Mouse (Mus musculus) forebrain, embryonic 13.5 days (tissue): ENCODE results near the gene Hoxd3. TPM values are rescaled to one million over a fixed set of nuclear protein-coding genes. Genes with fewer than 3 reads are reported as not detected.

Experiments
- ATAC-seq: fragments of 200-750 bp; cut with Nextera tagmentation; 2 replicates; pipeline ENCODE4 v1.8.0; 2017
- H3K27ac ChIP-seq: fragments of 300-500 bp; sonication (generic); 2 replicates; pipeline ENCODE4 v1.5.1; 2015; ENCODE audit warnings: inconsistent platforms, mild to moderate bottlenecking, moderate library complexity
- H3K27me3 ChIP-seq: fragments of 300-500 bp; sonication (generic); 2 replicates; pipeline ENCODE4 v1.6.1; 2015; ENCODE audit warnings: mild to moderate bottlenecking, inconsistent platforms
- H3K36me3 ChIP-seq: fragments of 300-500 bp; sonication (generic); 2 replicates; pipeline ENCODE4 v1.6.1; 2015; ENCODE audit warnings: mild to moderate bottlenecking, inconsistent platforms; ENCODE audit not compliant: poor library complexity, severe bottlenecking
- H3K4me1 ChIP-seq: fragments of 300-500 bp; sonication (generic); 2 replicates; pipeline ENCODE4 v1.6.1; 2015; ENCODE audit warnings: inconsistent platforms
- H3K4me2 ChIP-seq: fragments of 300-500 bp; sonication (generic); 2 replicates; pipeline ENCODE4 v1.6.1; 2015; ENCODE audit warnings: inconsistent platforms, mild to moderate bottlenecking, moderate library complexity
- H3K4me3 ChIP-seq: fragments of 300-500 bp; sonication (generic); 2 replicates; pipeline ENCODE4 v1.5.1; 2015; ENCODE audit warnings: mild to moderate bottlenecking, inconsistent platforms
- H3K9ac ChIP-seq: fragments of 300-500 bp; sonication (generic); 2 replicates; pipeline ENCODE4 v1.6.1; 2015; ENCODE audit warnings: mild to moderate bottlenecking, inconsistent platforms
- H3K9me3 ChIP-seq: fragments of 300-500 bp; sonication (generic); replicated peaks from 2 replicates; pipeline ENCODE4 v1.6.1; 2016; ENCODE audit warnings: inconsistent platforms
- WGBS: fragments of 180-500 bp; shearing (Covaris S2); methylation state at CpG from one replicate; pipeline ENCODE4 v1.1.7; 2015; 5-methylcytosine and 5-hydroxymethylcytosine counted together
- polyA plus RNA-seq: library from polyadenylated mRNA; unstranded; fragments of >200 nt; fragmentation: Nextera tagmentation; extraction: Ambion mirVana; gene quantifications from 2 replicates; pipeline ENCODE4 v1.2.1, GENCODE M21; 2015

The Hoxd3 gene
- polyA plus RNA-seq, 1 experiment from 2014 or later = not detected

DNA sequence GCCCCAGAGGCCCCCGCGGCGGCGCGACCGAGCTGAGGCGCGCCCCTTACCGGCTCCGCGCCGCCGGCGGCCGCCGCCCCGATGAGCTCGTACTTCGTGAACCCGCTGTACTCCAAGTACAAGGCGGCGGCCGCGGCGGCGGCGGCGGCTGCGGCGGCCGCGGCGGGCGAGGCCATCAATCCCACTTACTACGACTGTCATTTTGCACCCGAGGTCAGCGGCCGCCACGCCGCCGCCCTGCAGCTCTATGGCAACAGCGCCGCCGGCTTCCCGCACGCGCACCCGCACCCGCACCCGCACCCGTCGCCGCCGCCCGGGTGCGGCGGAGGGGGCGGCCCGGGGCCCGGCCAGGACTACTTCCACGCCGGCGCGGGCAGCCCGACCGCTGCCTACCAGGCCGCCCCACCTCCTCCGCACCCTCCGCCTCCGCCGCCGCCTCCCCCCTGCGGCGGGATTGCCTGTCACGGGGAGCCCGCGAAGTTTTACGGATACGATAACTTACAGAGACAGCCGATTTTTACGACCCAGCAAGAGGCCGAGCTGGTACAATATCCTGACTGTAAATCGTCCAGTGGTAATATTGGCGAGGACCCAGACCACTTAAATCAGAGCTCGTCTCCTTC is 6.1 kb upstream of the Hoxd3 start:
- H3K27me3 ChIP-seq = peaks cover 98% of the 10 kb centered on the region
- peaks cover 14% of the 10 kb centered on the region for H3K4me1 ChIP-seq
- H3K36me3 ChIP-seq = no peaks in the 10 kb centered on the region
- WGBS = under 1% methylated on average over 44 of the region's 85 CpGs
- ATAC-seq = no peak
- no peaks in the 10 kb centered on the region for H3K9me3 ChIP-seq
- H3K27ac ChIP-seq = no peak overlapping the region
- H3K9ac ChIP-seq = 0 out of 2 replicates have a peak overlapping the region, but pooled peaks have one; percentile 37
- H3K4me2 ChIP-seq = peak overlapping the region; percentile 60
- peak overlapping the region; percentile 35 for H3K4me3 ChIP-seq

DNA sequence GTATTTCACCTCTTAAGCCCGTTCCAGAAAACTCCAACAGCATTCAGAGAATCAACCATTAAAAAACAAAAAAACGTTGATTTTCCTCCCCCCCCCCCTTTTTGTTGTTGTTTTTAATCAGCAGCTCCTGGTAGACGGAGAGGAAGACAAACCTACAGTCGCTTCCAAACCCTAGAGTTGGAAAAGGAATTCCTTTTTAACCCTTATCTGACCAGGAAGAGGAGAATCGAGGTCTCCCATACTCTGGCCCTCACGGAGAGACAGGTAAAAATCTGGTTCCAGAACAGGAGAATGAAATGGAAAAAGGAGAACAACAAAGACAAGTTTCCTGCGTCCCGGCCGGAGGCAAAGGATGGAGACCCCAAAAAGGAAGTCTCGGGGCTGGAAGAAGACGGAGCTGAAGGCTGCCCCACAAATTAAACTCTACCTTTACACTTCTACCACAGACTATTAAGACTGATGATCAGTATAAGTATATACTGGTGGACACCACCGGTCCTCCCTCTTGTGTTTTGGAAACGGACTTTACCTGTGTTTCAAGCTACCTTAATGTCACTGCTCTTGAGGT is 5.2 kb upstream of the Hoxd3 start:
- Histone ChIP-seq H3K27me3 (peaks cover 97% of the 10 kb centered on the region), H3K36me3 (no peaks in the 10 kb centered on the region), H3K4me1 (peaks cover 14% of the 10 kb centered on the region), H3K4me3 (no peak overlapping the region), H3K9ac (no peak overlapping the region), H3K27ac (no peak overlapping the region), H3K9me3 (no peaks in the 10 kb centered on the region), H3K4me2 (no peak overlapping the region)
- WGBS = under 1% methylated on average over 13 of the region's 13 CpGs
- no peak for ATAC-seq

GRCm38 (mm10) chr2:74707599-74707998 is 4.1 kb upstream of the Hoxd3 start:
- ATAC-seq = no peak
- 6% methylated on average over 7 of the region's 7 CpGs for WGBS
- H3K4me1 ChIP-seq = peaks cover 21% of the 10 kb centered on the region
- no peaks in the 10 kb centered on the region for H3K36me3 ChIP-seq
- H3K4me3 ChIP-seq = no peak overlapping the region
- peaks cover 98% of the 10 kb centered on the region for H3K27me3 ChIP-seq
- no peak overlapping the region for H3K9ac ChIP-seq
- H3K27ac ChIP-seq = no peak overlapping the region
- no peak overlapping the region for H3K4me2 ChIP-seq
- no peaks in the 10 kb centered on the region for H3K9me3 ChIP-seq

GRCm38 (mm10) chr2:74708676-74709075 is 3.1 kb upstream of the Hoxd3 start:
- 5% methylated on average over 4 of the region's 4 CpGs for WGBS
- Histone ChIP-seq H3K9ac (no peak overlapping the region), H3K27me3 (peaks cover 98% of the 10 kb centered on the region), H3K9me3 (no peaks in the 10 kb centered on the region), H3K27ac (no peak overlapping the region), H3K4me2 (no peak overlapping the region), H3K4me1 (peaks cover 21% of the 10 kb centered on the region), H3K36me3 (no peaks in the 10 kb centered on the region), H3K4me3 (no peak overlapping the region)
- no peak for ATAC-seq

GRCm38 (mm10) chr2:74709465-74710419 is 2.0 kb upstream of the Hoxd3 start:
- H3K4me2 ChIP-seq = no peak overlapping the region

DNA sequence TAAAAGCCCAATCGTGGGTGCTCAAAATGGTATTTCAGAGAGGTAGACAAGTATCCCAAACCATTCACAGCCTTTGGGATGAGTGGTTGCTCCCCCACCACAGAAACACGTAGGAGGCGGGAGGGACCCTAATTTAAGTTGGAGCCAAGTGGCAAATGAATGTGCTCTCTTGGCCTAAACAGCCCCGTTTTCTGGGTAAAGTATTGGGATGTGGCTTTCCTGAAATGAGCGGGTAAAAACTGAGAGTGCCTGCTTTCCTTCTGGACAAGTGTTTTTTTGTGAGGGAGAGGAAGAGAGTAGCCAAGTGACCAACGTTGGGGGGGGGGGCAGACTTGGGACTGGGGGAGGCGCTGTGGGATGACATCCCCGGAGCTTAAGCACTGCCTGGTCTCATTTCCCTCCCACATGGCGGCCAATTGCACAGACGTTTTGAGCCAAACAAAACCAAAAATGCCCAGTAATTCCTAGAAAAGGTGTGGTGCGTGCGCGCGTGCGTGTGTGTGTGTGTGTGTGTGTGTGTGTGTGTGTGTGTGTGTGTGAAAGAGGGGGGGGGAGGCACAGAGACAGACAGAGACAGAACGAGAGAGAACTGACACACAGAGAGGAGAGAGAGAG is 691 bp upstream of the Hoxd3 start:
- Histone ChIP-seq H3K27ac (no peak overlapping the region), H3K27me3 (peaks cover 98% of the 10 kb centered on the region), H3K4me2 (no peak overlapping the region), H3K4me3 (no peak overlapping the region), H3K36me3 (no peaks in the 10 kb centered on the region), H3K9me3 (no peaks in the 10 kb centered on the region), H3K9ac (no peak overlapping the region), H3K4me1 (peaks cover 12% of the 10 kb centered on the region)
- under 1% methylated on average over 16 of the region's 16 CpGs for WGBS
- no peak for ATAC-seq

More at GRCm38 (mm10) chr2:74709465-74710419, 2.0 kb upstream of the Hoxd3 start:
- ATAC-seq = no peak
- Histone ChIP-seq H3K27me3 (peaks cover 98% of the 10 kb centered on the region), H3K9ac (no peak overlapping the region), H3K4me1 (peaks cover 18% of the 10 kb centered on the region), H3K9me3 (no peaks in the 10 kb centered on the region), H3K27ac (no peak overlapping the region), H3K36me3 (no peaks in the 10 kb centered on the region), H3K4me3 (no peak overlapping the region)
- WGBS = 3% methylated on average over 5 of the region's 5 CpGs

- Histone ChIP-seq H3K27ac (no peak overlapping the region), H3K4me3 (no peak overlapping the region), H3K4me1 (peaks cover 12% of the 10 kb centered on the region), H3K9ac (no peak overlapping the region), H3K4me2 (no peak overlapping the region), H3K36me3 (no peaks in the 10 kb centered on the region), H3K9me3 (no peaks in the 10 kb centered on the region), H3K27me3 (peaks cover 99% of the 10 kb centered on the region)
- ATAC-seq = no peak
- 3% methylated on average over 19 of the region's 19 CpGs for WGBS
These were observed 1.8 kb downstream of the Hoxd3 start for GRCm38 (mm10) chr2:74713239-74714150.

DNA sequence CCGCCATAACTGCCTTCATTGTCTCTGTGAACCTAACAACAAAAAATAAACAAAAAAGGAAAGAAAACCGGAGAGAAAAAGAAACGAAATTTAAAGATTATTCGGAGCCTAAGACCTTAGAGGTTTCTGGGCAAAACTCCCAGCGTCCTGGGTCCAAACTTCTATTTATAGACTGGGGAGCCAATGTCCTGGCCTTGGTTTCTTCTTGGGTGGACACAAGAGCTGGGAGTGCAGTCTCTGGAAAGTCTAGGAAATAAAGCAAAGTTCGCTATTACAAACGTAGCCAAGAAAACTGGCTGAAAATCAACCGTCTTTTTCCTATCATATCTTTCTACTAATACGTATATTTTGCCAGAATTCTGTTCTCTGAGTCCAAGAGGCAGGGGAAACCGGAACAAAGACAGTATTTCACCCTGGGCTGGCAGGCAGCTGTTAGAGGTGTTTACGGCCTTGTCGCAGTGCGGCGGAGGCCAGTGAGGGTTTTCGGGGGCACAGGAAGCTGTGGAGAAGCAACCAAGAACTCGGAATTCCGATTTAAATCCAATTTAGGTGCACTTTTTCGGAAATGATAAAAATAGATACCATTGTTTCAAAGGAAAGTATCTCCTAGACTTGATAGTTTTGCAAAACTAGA is 2.5 kb downstream of the Hoxd3 start:
- no peak overlapping the region for H3K4me3 ChIP-seq

GRCm38 (mm10) chr2:74714881-74715280 is 3.2 kb downstream of the Hoxd3 start:
- Histone ChIP-seq H3K36me3 (no peaks in the 10 kb centered on the region), H3K9ac (no peak overlapping the region), H3K9me3 (no peaks in the 10 kb centered on the region), H3K4me3 (no peak overlapping the region), H3K27me3 (peaks cover 99% of the 10 kb centered on the region), H3K4me2 (no peak overlapping the region), H3K4me1 (peaks cover 12% of the 10 kb centered on the region), H3K27ac (no peak overlapping the region)
- under 1% methylated on average over 14 of the region's 14 CpGs for WGBS
- no peak for ATAC-seq

More for the DNA sequence above, 2.5 kb downstream of the Hoxd3 start:
- no peak overlapping the region for H3K27ac ChIP-seq
- peaks cover 12% of the 10 kb centered on the region for H3K4me1 ChIP-seq
- no peaks in the 10 kb centered on the region for H3K36me3 ChIP-seq
- no peak overlapping the region for H3K4me2 ChIP-seq
- 3% methylated on average over 18 of the region's 18 CpGs for WGBS
- no peak overlapping the region for H3K9ac ChIP-seq
- ATAC-seq = no peak
- peaks cover 99% of the 10 kb centered on the region for H3K27me3 ChIP-seq
- H3K9me3 ChIP-seq = no peaks in the 10 kb centered on the region

DNA sequence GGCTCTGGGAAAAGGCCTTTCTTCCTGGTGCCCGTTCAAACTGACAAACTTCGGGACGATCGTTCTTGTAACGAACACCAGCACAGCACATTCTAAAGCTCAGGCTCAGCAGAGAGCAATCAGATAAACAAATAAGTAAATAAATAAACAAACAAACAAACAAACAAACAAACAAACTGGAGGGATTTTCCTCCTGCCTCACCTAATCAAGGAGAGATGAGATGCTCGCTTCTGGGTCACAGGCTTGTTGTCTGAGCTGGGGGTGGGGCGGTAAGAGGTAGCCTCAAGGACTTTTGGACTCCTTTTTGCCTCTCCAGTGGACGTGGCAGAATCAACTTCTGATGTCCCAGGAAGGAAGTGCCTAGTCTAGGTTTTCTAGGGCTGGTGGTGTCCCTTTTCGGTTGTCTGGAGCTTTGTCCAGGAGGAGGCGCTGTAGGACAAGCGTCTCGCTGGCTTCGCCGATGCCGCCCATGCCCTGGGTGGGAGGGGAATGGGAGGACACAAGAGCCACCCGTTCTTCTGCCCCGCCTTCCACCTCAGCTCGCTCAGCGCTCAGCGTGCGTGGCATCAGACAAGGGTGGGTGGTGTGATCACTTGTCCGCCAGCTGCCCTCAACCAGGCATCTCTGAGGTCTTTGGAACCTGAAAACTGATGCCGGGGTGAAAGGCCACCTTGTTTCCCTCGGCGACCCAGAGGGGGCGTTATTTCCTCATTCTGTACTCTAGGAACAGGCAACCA is 3.9 kb downstream of the Hoxd3 start:
- WGBS = 3% methylated on average over 26 of the region's 26 CpGs
- H3K4me1 ChIP-seq = peaks cover 12% of the 10 kb centered on the region
- H3K4me2 ChIP-seq = peak overlapping the region; percentile 46
- H3K27ac ChIP-seq = no peak overlapping the region
- no peak overlapping the region for H3K9ac ChIP-seq
- peaks cover 99% of the 10 kb centered on the region for H3K27me3 ChIP-seq
- no peaks in the 10 kb centered on the region for H3K9me3 ChIP-seq
- 0 out of 2 replicates have a peak overlapping the region, but pooled peaks have one; percentile 4 for H3K4me3 ChIP-seq
- ATAC-seq = peak; percentile 38; the same call in 1 of the 2 replicates
- H3K36me3 ChIP-seq = no peaks in the 10 kb centered on the region
